Mouse (Mus musculus): ENCODE data around the gene Plekhb1.
A peak's percentile ranks its signal among the peaks of the same experiment; 100 is the strongest.

The Plekhb1 gene

GRCm38 (mm10) chr7:100674941-100675340, 12.7 kb upstream of the Plekhb1 start:
- TF ChIP-seq GATA4 (IDR thresholded peaks at IDR 0.05; ENCODE audit: insufficient replicate concordance, low read length): no peak

- TF ChIP-seq GATA4 (IDR thresholded peaks at IDR 0.05; ENCODE audit: insufficient replicate concordance, low read length): no peak
These were observed 11.2 kb upstream of the Plekhb1 start for GRCm38 (mm10) chr7:100673452-100673851.

- no peak for TF ChIP-seq GATA4 (IDR thresholded peaks at IDR 0.05; ENCODE audit: insufficient replicate concordance, low read length)
These were observed 8.4 kb upstream of the Plekhb1 start for GRCm38 (mm10) chr7:100670646-100671045.

- TF ChIP-seq GATA4 (IDR thresholded peaks at IDR 0.05; ENCODE audit: insufficient replicate concordance, low read length): no peak
These were observed 1.6 kb upstream of the Plekhb1 start for GRCm38 (mm10) chr7:100663729-100664304.

GRCm38 (mm10) chr7:100663190-100663589, 976 bp upstream of the Plekhb1 start:
- peak; percentile 44; the same call in 1 of the 2 replicates for TF ChIP-seq GATA4 (IDR thresholded peaks at IDR 0.05; ENCODE audit: insufficient replicate concordance, low read length)

- TF ChIP-seq GATA4 (IDR thresholded peaks at IDR 0.05; ENCODE audit: insufficient replicate concordance, low read length): no peak
These were observed 950 bp downstream of the Plekhb1 start for GRCm38 (mm10) chr7:100661264-100661663.

- TF ChIP-seq GATA4 (IDR thresholded peaks at IDR 0.05; ENCODE audit: insufficient replicate concordance, low read length): no peak
These were observed 4.1 kb downstream of the Plekhb1 start for GRCm38 (mm10) chr7:100658093-100658578.

- TF ChIP-seq GATA4 (IDR thresholded peaks at IDR 0.05; ENCODE audit: insufficient replicate concordance, low read length): no peak
These were observed 5.5 kb downstream of the Plekhb1 start for GRCm38 (mm10) chr7:100656739-100657138.

- TF ChIP-seq GATA4 (IDR thresholded peaks at IDR 0.05; ENCODE audit: insufficient replicate concordance, low read length): no peak
These were observed 7.8 kb downstream of the Plekhb1 start for GRCm38 (mm10) chr7:100654441-100654840.

GRCm38 (mm10) chr7:100653480-100654266, 8.5 kb downstream of the Plekhb1 start:
- no peak for TF ChIP-seq GATA4 (IDR thresholded peaks at IDR 0.05; ENCODE audit: insufficient replicate concordance, low read length)

GRCm38 (mm10) chr7:100651011-100651410, 11.2 kb downstream of the Plekhb1 start:
- TF ChIP-seq GATA4 (IDR thresholded peaks at IDR 0.05; ENCODE audit: insufficient replicate concordance, low read length): no peak

GRCm38 (mm10) chr7:100650421-100650820, 11.8 kb downstream of the Plekhb1 start:
- no peak for TF ChIP-seq GATA4 (IDR thresholded peaks at IDR 0.05; ENCODE audit: insufficient replicate concordance, low read length)

- no peak for TF ChIP-seq GATA4 (IDR thresholded peaks at IDR 0.05; ENCODE audit: insufficient replicate concordance, low read length)
These were observed 12.4 kb downstream of the Plekhb1 start for GRCm38 (mm10) chr7:100649826-100650225.

- no peak for TF ChIP-seq GATA4 (IDR thresholded peaks at IDR 0.05; ENCODE audit: insufficient replicate concordance, low read length)
These were observed 13.1 kb downstream of the Plekhb1 start for GRCm38 (mm10) chr7:100649095-100649494.

GRCm38 (mm10) chr7:100645147-100645546, 17.1 kb downstream of the Plekhb1 start:
- TF ChIP-seq GATA4 (IDR thresholded peaks at IDR 0.05; ENCODE audit: insufficient replicate concordance, low read length): no peak

- TF ChIP-seq GATA4 (IDR thresholded peaks at IDR 0.05; ENCODE audit: insufficient replicate concordance, low read length): no peak
These were observed 19.8 kb downstream of the Plekhb1 start for GRCm38 (mm10) chr7:100642413-100642812.
